Mouse (Mus musculus) embryonic fibroblast, embryonic 13.5 days (primary cell): ENCODE measurements at regions not wholly inside any gene's neighbourhood (a gene's known extent, or its start where the extent isn't known, plus 50 kb on each side); places are given as distances from the start of the nearest gene placed in this dataset.

Source experiments
- H3K27ac ChIP-seq: 2 replicates; pipeline ENCODE4 v1.5.1; 2012; ENCODE audit warnings: low read length, control low read depth, inconsistent platforms; ENCODE audit not compliant: insufficient read depth
- H3K4me1 ChIP-seq: 2 replicates; pipeline ENCODE4 v1.6.1; 2011; ENCODE audit warnings: low read length; ENCODE audit not compliant: control insufficient read depth, insufficient read depth
- H3K4me3 ChIP-seq: 2 replicates; pipeline ENCODE4 v1.5.1; 2011; ENCODE audit warnings: mild to moderate bottlenecking, control low read depth, low read length; ENCODE audit not compliant: insufficient read depth
- CTCF ChIP-seq: IDR thresholded peaks from 2 replicates; pipeline ENCODE4 v1.5.1; 2011; ENCODE audit warnings: mild to moderate bottlenecking, control low read depth, low read length, moderate library complexity, borderline replicate concordance; ENCODE audit not compliant: insufficient read depth
- POLR2A ChIP-seq: IDR thresholded peaks from 2 replicates; pipeline ENCODE4 v1.6.1; 2011; ENCODE audit warnings: low read depth, mild to moderate bottlenecking, control low read depth, low read length, moderate library complexity

DNA sequence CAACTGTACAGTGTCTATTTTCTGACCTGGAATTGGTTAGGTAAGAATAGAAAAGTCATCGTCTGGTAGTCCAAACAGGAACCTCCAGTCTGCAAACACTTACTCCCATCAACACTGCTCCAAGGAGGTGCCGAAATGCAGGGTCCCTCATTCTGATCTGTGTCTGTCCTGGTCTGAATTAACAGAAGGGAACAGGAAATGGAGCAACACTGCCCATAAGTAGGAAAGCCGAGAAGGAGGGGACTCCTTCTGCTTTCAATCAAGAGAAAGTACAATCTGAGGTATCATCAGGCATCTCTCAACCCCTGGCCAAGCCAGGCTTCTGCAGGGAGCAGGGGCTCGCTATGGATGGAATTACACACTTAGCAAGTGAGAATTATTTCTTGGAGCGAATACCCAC lies 562.4 kb upstream of the 2610301B20Rik start:
- Histone ChIP-seq H3K4me3 (no peak overlapping the region), H3K27ac (no peak overlapping the region), H3K4me1 (no peaks in the 10 kb centered on the region)
- TF ChIP-seq CTCF (no peak), POLR2A (no peak)

DNA sequence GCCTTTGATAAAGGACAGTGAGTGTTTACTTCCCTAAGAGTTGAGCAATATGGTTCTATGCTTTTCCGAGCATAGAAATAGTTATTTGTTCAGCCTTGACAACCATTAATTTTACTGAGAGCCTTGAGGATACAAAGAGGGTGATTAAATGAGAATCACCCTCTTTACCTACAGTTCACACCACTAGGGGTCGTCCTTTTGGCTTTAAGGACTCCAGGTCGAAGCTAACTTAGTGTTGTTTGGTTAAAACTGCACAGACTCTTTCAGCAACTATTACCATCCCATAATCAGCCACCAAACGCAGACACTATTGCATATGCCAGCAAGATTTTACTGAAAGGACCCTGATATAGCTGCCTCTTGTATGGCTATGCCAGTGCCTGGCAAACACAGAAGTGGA lies 559.2 kb upstream of the 2610301B20Rik start:
- TF ChIP-seq CTCF (no peak), POLR2A (no peak)
- Histone ChIP-seq H3K27ac (no peak overlapping the region), H3K4me1 (no peaks in the 10 kb centered on the region), H3K4me3 (no peak overlapping the region)

DNA sequence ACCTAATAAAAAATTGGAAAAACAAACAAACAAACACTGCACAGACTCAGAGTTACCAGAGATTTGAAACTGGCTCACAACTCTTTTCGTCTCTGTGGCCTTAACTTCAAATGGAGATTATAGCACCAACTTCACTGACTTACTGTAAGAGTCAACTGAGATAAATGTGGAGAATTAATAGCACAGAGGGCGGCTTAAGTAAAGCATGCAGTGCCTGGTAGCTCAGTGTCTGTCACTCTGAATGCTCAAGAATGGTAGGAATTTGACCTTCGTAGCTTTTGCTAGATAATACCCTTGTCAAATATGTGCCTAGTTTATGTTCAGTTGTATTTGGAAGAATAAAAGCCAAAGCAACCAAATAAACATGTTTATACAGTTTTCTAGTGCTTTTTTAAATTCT lies 558.4 kb upstream of the 2610301B20Rik start:
- TF ChIP-seq POLR2A = no peak
- TF ChIP-seq CTCF = no peak
- no peak overlapping the region for H3K4me3 ChIP-seq
- no peak overlapping the region for H3K27ac ChIP-seq
- H3K4me1 ChIP-seq = no peaks in the 10 kb centered on the region

DNA sequence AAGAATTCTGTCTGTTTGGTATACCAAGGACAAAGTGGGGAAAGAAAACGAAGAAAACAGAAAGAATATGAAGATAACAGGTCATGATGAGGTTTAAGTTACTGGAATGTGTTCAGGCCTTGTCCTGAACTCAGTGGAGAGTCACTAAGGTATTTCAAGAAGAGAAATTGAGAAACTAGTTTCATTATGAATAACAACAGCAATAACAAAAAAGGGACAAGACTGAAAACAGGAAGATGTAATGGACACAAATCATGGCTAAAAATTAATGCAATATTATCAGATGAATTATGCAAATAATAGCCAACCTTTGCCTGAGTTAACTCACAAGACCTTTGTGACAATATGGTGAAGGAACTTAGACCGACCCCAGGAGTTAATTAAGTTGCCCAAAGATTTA lies 530.2 kb upstream of the 2610301B20Rik start:
- Histone ChIP-seq H3K4me3 (no peak overlapping the region), H3K4me1 (no peaks in the 10 kb centered on the region), H3K27ac (no peak overlapping the region)
- TF ChIP-seq POLR2A (no peak), CTCF (no peak)

DNA sequence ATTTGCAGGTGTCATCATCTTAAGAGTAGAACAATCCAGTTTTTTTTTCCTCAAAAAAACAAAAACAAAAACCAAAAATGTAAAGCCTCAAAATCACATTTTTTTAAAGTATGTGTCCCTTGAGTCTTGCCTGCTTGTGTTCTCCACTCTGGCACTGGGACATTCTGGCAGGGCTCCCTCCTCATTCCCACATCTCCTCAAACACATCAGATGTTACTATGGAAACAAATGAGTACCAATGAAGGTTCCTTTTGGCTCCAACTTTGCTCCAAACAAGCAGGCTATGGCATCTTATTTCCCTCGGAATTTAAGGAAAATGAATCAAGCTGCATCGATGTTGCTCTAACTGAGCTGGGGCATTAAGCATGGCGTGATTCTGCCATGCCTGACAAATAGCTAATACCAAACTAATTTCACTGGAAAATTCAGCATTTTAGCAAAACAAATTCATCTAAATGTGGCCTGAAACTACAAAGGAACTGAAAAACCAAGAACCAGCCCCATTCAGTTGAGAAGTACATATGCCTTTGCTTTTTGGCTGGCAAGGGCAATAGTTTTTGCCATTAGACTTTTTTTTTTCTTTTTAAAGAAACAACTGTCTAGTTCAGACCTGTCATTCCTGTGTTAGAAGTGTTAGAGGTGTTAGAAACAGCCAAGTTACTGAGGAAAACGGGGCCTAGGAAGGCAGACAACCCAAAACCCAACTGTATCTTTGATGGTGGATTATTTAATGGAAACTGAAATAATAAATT lies 522.2 kb upstream of the 2610301B20Rik start:
- H3K4me3 ChIP-seq = no peak overlapping the region
- TF ChIP-seq POLR2A = no peak
- TF ChIP-seq CTCF = no peak
- no peaks in the 10 kb centered on the region for H3K4me1 ChIP-seq

DNA sequence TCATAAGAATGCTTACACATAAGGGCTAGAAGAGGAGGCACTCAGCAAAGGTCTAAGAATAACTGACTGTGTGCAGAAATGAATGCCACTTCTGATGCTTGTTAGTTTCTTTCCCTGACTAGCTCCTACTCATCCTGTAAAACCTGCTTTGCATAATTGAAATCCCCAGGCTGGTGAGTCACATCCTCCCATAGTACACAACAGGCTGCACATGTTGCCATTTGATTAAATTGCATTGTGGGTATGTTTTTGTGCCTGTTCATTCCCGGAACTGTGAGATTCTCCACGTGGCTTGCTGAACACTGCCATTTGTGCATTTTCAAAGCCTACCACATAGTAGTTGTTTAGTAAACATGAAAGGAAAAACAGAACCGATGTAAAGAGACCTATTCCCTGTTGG lies 516.7 kb upstream of the 2610301B20Rik start:
- Histone ChIP-seq H3K27ac (peak overlapping the region; percentile 78), H3K4me3 (no peak overlapping the region), H3K4me1 (peaks cover 2% of the 10 kb centered on the region)
- TF ChIP-seq POLR2A (no peak), CTCF (no peak)

More for the DNA sequence above, 522.2 kb upstream of the 2610301B20Rik start:
- no peak overlapping the region for H3K27ac ChIP-seq

DNA sequence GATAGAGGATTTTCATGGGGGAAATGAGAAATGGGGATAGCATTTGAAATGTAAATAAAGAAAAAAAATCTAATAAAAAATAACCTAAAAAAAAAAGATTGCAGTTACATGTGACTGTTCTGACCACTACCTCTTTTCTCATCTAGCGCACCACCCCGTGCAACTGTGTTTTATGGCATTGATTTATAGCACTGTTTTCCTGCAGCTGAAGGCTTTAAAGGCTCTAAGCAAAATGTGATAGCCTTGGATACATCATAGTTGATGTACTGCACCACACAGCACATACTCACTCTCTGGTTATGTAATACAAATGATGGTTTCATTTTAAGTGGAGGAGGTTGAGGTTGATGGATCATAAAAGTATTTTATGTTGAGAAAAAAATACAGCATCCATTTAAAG lies 484.5 kb upstream of the 2610301B20Rik start:
- no peaks in the 10 kb centered on the region for H3K4me1 ChIP-seq
- TF ChIP-seq POLR2A = no peak
- no peak for TF ChIP-seq CTCF
- H3K4me3 ChIP-seq = no peak overlapping the region
- H3K27ac ChIP-seq = no peak overlapping the region

DNA sequence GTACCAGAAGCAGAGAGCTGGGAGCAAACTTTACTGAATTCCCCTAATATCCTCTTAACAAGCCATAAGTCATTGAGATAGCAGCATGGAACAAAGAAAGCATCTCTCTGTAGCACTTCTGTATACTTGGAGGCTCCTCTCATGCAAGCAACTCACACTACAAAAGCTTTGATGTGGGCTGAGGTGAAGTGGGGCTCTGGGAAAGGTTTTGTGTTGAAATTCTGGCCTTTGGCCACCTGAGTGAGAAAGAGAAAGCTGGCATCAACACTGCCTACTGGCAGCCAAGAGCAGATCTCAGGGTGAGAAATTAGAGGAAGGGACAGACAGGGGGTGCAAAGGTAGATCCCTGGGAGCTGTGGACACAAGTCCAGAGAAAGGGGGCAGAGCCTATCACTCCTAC lies 477.0 kb upstream of the 2610301B20Rik start:
- no peak overlapping the region for H3K27ac ChIP-seq
- TF ChIP-seq CTCF (no peak), POLR2A (no peak)
- H3K4me3 ChIP-seq = no peak overlapping the region
- H3K4me1 ChIP-seq = peaks cover under 1% of the 10 kb centered on the region

DNA sequence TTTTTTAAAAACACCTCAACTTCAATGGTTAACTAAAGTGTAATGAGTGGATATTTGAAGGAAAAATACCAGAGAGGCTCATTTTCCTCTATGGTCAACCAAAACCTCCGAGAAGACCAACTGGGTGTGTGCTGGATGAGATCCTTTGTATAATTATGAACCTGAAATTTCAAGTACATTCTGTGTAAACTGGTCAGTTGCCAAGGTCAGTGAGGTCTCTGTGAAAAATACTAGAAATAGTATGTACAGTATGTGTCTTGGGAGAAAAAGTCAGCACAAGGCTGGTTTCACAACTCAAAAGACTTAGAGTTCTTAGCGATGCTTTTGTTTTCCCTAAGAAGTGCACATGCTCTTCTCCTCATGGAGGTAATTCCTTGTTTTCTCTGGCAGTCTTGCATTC lies 476.2 kb upstream of the 2610301B20Rik start:
- peaks cover 2% of the 10 kb centered on the region for H3K4me1 ChIP-seq
- no peak for TF ChIP-seq POLR2A

DNA sequence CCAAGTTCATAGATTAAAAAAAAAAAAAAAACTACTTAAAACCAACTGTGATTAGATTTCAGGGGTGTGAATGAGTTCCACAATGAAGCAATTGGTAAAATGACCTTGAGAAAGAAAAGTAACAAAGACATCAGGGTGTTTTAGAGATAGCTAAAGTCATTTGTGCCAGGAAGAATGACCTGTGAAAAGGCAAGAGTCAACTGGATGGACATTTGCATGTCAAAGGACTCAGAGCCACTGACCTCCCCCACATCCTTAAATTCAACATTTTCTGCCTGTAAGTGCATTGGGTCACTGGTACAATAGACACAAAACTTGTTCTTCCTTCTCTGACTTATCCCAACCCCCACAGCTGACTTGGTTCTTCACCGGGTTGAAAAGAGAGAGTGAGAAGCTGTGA lies 474.6 kb upstream of the 2610301B20Rik start:
- H3K4me1 ChIP-seq = peaks cover 9% of the 10 kb centered on the region
- TF ChIP-seq CTCF = no peak
- no peak for TF ChIP-seq POLR2A
- H3K27ac ChIP-seq = no peak overlapping the region
- no peak overlapping the region for H3K4me3 ChIP-seq

More for the DNA sequence above, 476.2 kb upstream of the 2610301B20Rik start:
- H3K4me3 ChIP-seq = no peak overlapping the region
- H3K27ac ChIP-seq = no peak overlapping the region
